Comparison of ENCODE assay signal across 9 mouse cellular contexts in the genomic region with DNA sequence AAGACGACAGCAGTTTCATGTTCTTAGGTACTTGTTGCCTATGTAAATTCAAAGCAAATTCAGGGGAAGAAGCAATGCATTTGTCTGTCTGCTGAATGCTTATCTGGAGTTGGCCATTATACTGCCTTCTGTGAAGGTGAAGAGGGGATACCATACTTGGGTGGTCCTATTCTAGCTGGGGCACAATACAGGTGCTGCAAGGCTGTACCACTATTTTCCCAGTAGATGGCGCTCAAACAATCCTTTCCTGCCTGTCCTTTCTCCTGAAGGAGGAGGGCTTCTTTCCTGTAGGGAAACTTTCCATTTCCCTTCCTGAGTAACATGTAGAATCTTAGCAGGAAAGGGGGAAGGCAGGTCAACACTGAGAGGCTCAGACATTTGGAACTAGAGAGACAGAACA. TPM values are rescaled to one million over a fixed set of nuclear protein-coding genes. Genes with fewer than 3 reads are reported as not detected.
DNase-seq lines count a peak whose midpoint lies in the region; ATAC-seq lines count a peak whose summit lies in the region.
"Had no signal": no experiment of that assay in that cellular context is flagged by ENCODE, and none has a peak within 500 bp of the region (broad histone marks: within the 10 kb centered on the region; RNA-seq: fewer than 3 reads in every experiment).

No protein-coding gene starts in this region.

- 42% methylated on average over 2 of the region's 2 CpGs for WGBS in forebrain, embryonic 14.5 days
- 43% methylated on average over 2 of the region's 2 CpGs for WGBS in midbrain, embryonic 13.5 days

- no peaks in the 10 kb centered on the region for H3K4me1 ChIP-seq in forebrain, embryonic 14.5 days (ENCODE audit: control insufficient read depth, insufficient read depth, low read length)
- H3K4me1 ChIP-seq in midbrain, embryonic 13.5 days (replicated peaks), result no peaks in the 10 kb centered on the region
- H3K4me1 ChIP-seq: lung, embryonic 15.5 days had no signal

- H3K9me3 ChIP-seq in forebrain, embryonic 14.5 days (replicated peaks; ENCODE audit: control insufficient read depth, low read length), result no peaks in the 10 kb centered on the region
- no peaks in the 10 kb centered on the region for H3K9me3 ChIP-seq in midbrain, embryonic 13.5 days
- H3K9me3 ChIP-seq: lung, embryonic 15.5 days had no signal

- no peaks in the 10 kb centered on the region for H3K36me3 ChIP-seq in forebrain, embryonic 14.5 days (ENCODE audit: control insufficient read depth, insufficient read depth, low read length)
- H3K36me3 ChIP-seq in midbrain, embryonic 13.5 days, result no peaks in the 10 kb centered on the region
- H3K36me3 ChIP-seq: lung, embryonic 15.5 days had no signal

- DNase-seq in ovary, postnatal 14 days (ENCODE audit: low spot score), result peak; percentile 8
- DNase-seq in ovary, postnatal 10 days (ENCODE audit: low spot score), result no peak
- DNase-seq in c-Kit-positive CD71-positive TER-119-positive erythroid progenitor cells, embryonic 14.5 days (ENCODE audit: low spot score), result peak; percentile 6
- DNase-seq in forebrain, embryonic 14.5 days (ENCODE audit: low spot score), result peak; percentile 78
- DNase-seq in kidney, postnatal 36 days, result peak; percentile 13 to 33
- DNase-seq in yolk sac, embryonic 10.5 days (ENCODE audit: low spot score), result peak; percentile 18
- no peak for DNase-seq in ovary, adult 18-20 months (ENCODE audit: low spot score)

- ATAC-seq in forebrain, embryonic 14.5 days, result peak; percentile 80
- peak; percentile 81 for ATAC-seq in midbrain, embryonic 13.5 days

- H3K4me3 ChIP-seq in forebrain, embryonic 14.5 days (ENCODE audit: low read depth, low read length), result no peak overlapping the region
- H3K4me3 ChIP-seq in midbrain, embryonic 13.5 days (replicated peaks), result no peak overlapping the region
- H3K4me3 ChIP-seq: lung, embryonic 15.5 days had no signal

- H3K4me2 ChIP-seq in forebrain, embryonic 14.5 days (ENCODE audit: low read length), result no peak overlapping the region
- no peak overlapping the region for H3K4me2 ChIP-seq in midbrain, embryonic 13.5 days (replicated peaks)
- H3K4me2 ChIP-seq: lung, embryonic 15.5 days had no signal

- no peaks in the 10 kb centered on the region for H3K27me3 ChIP-seq in forebrain, embryonic 14.5 days (replicated peaks; ENCODE audit: control insufficient read depth, insufficient read depth, low read length)
- no peaks in the 10 kb centered on the region for H3K27me3 ChIP-seq in midbrain, embryonic 13.5 days
- H3K27me3 ChIP-seq: lung, embryonic 15.5 days had no signal

- no peak overlapping the region for H3K27ac ChIP-seq in forebrain, embryonic 14.5 days (ENCODE audit: low read depth, low read length)
- H3K27ac ChIP-seq in midbrain, embryonic 13.5 days, result no peak overlapping the region
- H3K27ac ChIP-seq: lung, embryonic 15.5 days had no signal

- no peak overlapping the region for H3K9ac ChIP-seq in forebrain, embryonic 14.5 days (ENCODE audit: low read length)
- no peak overlapping the region for H3K9ac ChIP-seq in midbrain, embryonic 13.5 days (replicated peaks)
- H3K9ac ChIP-seq: lung, embryonic 15.5 days had no signal

RNA-seq across cellular contexts. Expression of a gene that starts 40.2 kb away (rescaled TPM):
- 1.5 and 2.1 TPM in 2 replicates for polyA plus RNA-seq in forebrain, embryonic 14.5 days (2014; fragmentation: Nextera tagmentation; extraction: Ambion mirVana)
- polyA plus RNA-seq in midbrain, embryonic 13.5 days (2015; fragmentation: Nextera tagmentation; extraction: Ambion mirVana), result 2.8 and 2.9 TPM in 2 replicates

Comparison
In these comparisons a context has a peak if more than half of its experiments do, and no peak if none do; other contexts are left out.
1. DNase-seq: peak in ovary, postnatal 14 days (single experiment), c-Kit-positive CD71-positive TER-119-positive erythroid progenitor cells, embryonic 14.5 days (single experiment), forebrain, embryonic 14.5 days (single experiment), kidney, postnatal 36 days (2 of 2) and yolk sac, embryonic 10.5 days (single experiment); none in ovary, postnatal 10 days (single experiment) and ovary, adult 18-20 months (single experiment).